Mouse (Mus musculus): ENCODE data around the gene Mllt6. TPM values are rescaled to one million over a fixed set of nuclear protein-coding genes. Genes with fewer than 3 reads are reported as not detected.

Mllt6 gene
- 100 to 1,000 TPM; 143 to 147 TPM for total RNA-seq (2021)
- long read RNA-seq, experiment 1, partial matches to known transcripts = 5 of 15 reads
- long read RNA-seq, experiment 1, other reads (novel, unspliced or antisense) = 10 of 15 reads
- long read RNA-seq, experiment 2, partial matches to known transcripts = 4 of 9 reads
- long read RNA-seq, experiment 2, other reads (novel, unspliced or antisense) = 5 of 9 reads

GRCm38 (mm10) chr11:97662893-97663527 lies at the start of gene Mllt6:
Gene Mllt6, plus strand, starts transcription at chr11:97663414.
- Histone ChIP-seq H3K27ac (peak within 1 kb of the TSS; percentile 84), H3K4me3 (peak within 1 kb of the TSS; percentile 75)
- TF ChIP-seq CTCF (IDR thresholded peaks at IDR 0.05) = no peak
- DNase-seq (ENCODE audit: extremely low spot score in 1 of 2, low spot score in 2 of 2) = peak; percentile 75 to 77
- intact Hi-C loops (cut with DNase I) = loop anchor here (5.0 kb wide), 1 partner anchor 34 kb away; no protein-coding TSS in a partner anchor

GRCm38 (mm10) chr11:97615276-97615675 lies 47.9 kb upstream of the Mllt6 start:
- intact Hi-C loops (cut with DNase I) = no loop called here
- TF ChIP-seq CTCF (IDR thresholded peaks at IDR 0.05) = no peak
- Histone ChIP-seq H3K4me3 (no peak overlapping the region), H3K27ac (no peak overlapping the region)
- no peak for DNase-seq (ENCODE audit: extremely low spot score in 1 of 2, low spot score in 2 of 2)

GRCm38 (mm10) chr11:97618368-97618767 lies 44.8 kb upstream of the Mllt6 start:
- DNase-seq (ENCODE audit: extremely low spot score in 1 of 2, low spot score in 2 of 2) = no peak
- intact Hi-C loops (cut with DNase I) = no loop called here
- H3K4me3 ChIP-seq = no peak overlapping the region
- no peak for TF ChIP-seq CTCF (IDR thresholded peaks at IDR 0.05)
- peak overlapping the region; percentile 36; the same call in 1 of the 2 replicates for H3K27ac ChIP-seq

- TF ChIP-seq CTCF (IDR thresholded peaks at IDR 0.05) = peak; percentile 69
Measured at GRCm38 (mm10) chr11:97619391-97619795, 43.8 kb upstream of the Mllt6 start.

GRCm38 (mm10) chr11:97622440-97622839 lies 40.8 kb upstream of the Mllt6 start:
- peak; percentile 65 to 73 for DNase-seq (ENCODE audit: extremely low spot score in 1 of 2, low spot score in 2 of 2)
- H3K4me3 ChIP-seq = no peak overlapping the region
- no peak overlapping the region for H3K27ac ChIP-seq
- TF ChIP-seq CTCF (IDR thresholded peaks at IDR 0.05) = peak; percentile 99
- intact Hi-C loops (cut with DNase I) = loop anchor here (1.0 to 10.0 kb wide), 4 partner anchors 91 to 258 kb away; partner anchors contain the start of gene Socs7

More at GRCm38 (mm10) chr11:97619391-97619795, 43.8 kb upstream of the Mllt6 start:
- no peak overlapping the region; the same call in 1 of the 2 replicates for H3K27ac ChIP-seq
- peak; percentile 67 to 76 for DNase-seq (ENCODE audit: extremely low spot score in 1 of 2, low spot score in 2 of 2)
- H3K4me3 ChIP-seq = no peak overlapping the region
- intact Hi-C loops (cut with DNase I) = no loop called here

- no peak for DNase-seq (ENCODE audit: extremely low spot score in 1 of 2, low spot score in 2 of 2)
- H3K27ac ChIP-seq = no peak overlapping the region
- intact Hi-C loops (cut with DNase I) = loop anchor here (10.0 kb wide), 1 partner anchor 258 kb away; the partner anchor contains the start of gene Socs7
- H3K4me3 ChIP-seq = no peak overlapping the region
- TF ChIP-seq CTCF (IDR thresholded peaks at IDR 0.05) = no peak
Measured at GRCm38 (mm10) chr11:97623166-97623565, 40.0 kb upstream of the Mllt6 start.

GRCm38 (mm10) chr11:97625551-97625950 lies 37.7 kb upstream of the Mllt6 start:
- DNase-seq (ENCODE audit: extremely low spot score in 1 of 2, low spot score in 2 of 2) = no peak
- TF ChIP-seq CTCF (IDR thresholded peaks at IDR 0.05) = no peak
- Histone ChIP-seq H3K4me3 (no peak overlapping the region), H3K27ac (no peak overlapping the region)
- intact Hi-C loops (cut with DNase I) = loop anchor here (10.0 kb wide), 1 partner anchor 261 kb away; the partner anchor contains the start of gene Socs7

- Histone ChIP-seq H3K27ac (no peak overlapping the region), H3K4me3 (no peak overlapping the region)
- no peak for TF ChIP-seq CTCF (IDR thresholded peaks at IDR 0.05)
- intact Hi-C loops (cut with DNase I) = loop anchor here (10.0 kb wide), 1 partner anchor 262 kb away; the partner anchor contains the start of gene Socs7
- no peak for DNase-seq (ENCODE audit: extremely low spot score in 1 of 2, low spot score in 2 of 2)
Measured at GRCm38 (mm10) chr11:97626431-97626830, 36.8 kb upstream of the Mllt6 start.

GRCm38 (mm10) chr11:97626850-97627249 lies 36.4 kb upstream of the Mllt6 start:
- Histone ChIP-seq H3K4me3 (peak overlapping the region; percentile 77), H3K27ac (no peak overlapping the region)
- DNase-seq (ENCODE audit: extremely low spot score in 1 of 2, low spot score in 2 of 2) = no peak
- no peak for TF ChIP-seq CTCF (IDR thresholded peaks at IDR 0.05)
- intact Hi-C loops (cut with DNase I) = loop anchor here (10.0 kb wide), 1 partner anchor 262 kb away; the partner anchor contains the start of gene Socs7

- Histone ChIP-seq H3K4me3 (peak overlapping the region; percentile 77), H3K27ac (no peak overlapping the region)
- intact Hi-C loops (cut with DNase I) = loop anchor here (10.0 kb wide), 1 partner anchor 263 kb away; the partner anchor contains the start of gene Socs7
- peak in 1 of 2 experiments; percentile 33 for DNase-seq (ENCODE audit: extremely low spot score in 1 of 2, low spot score in 2 of 2)
- TF ChIP-seq CTCF (IDR thresholded peaks at IDR 0.05) = no peak
Measured at GRCm38 (mm10) chr11:97627556-97628302, 35.5 kb upstream of the Mllt6 start.

- H3K27ac ChIP-seq = no peak overlapping the region
- DNase-seq (ENCODE audit: extremely low spot score in 1 of 2, low spot score in 2 of 2) = no peak
- TF ChIP-seq CTCF (IDR thresholded peaks at IDR 0.05) = no peak
- intact Hi-C loops (cut with DNase I) = loop anchor here (10.0 kb wide), 1 partner anchor 263 kb away; the partner anchor contains the start of gene Socs7
- peak overlapping the region; percentile 77 for H3K4me3 ChIP-seq
Measured at GRCm38 (mm10) chr11:97628303-97628567, 35.0 kb upstream of the Mllt6 start.
